Mouse (Mus musculus) common myeloid progenitor, adult 5-6 weeks (primary cell): ENCODE measurements around the gene Tctn3. TPM values are rescaled to one million over a fixed set of nuclear protein-coding genes. Genes with fewer than 3 reads are reported as not detected.

Experiments
- ATAC-seq: replicated peaks from 2 replicates; pipeline ENCODE4 v1.8.0; 2016; ENCODE audit warnings: low read depth, mild to moderate bottlenecking, moderate TSS enrichment, inconsistent platforms; ENCODE audit not compliant: poor library complexity, severe bottlenecking
- total RNA-seq: library from RNA; stranded (forward); fragments of 200-1000, 187-1606 nt; gene quantifications from 2 replicates; pipeline ENCODE4 v1.2.3, GENCODE M21; 2017

Gene Tctn3
- total RNA-seq, 1 experiment from 2014 or later, result 6.8 TPM

- ATAC-seq, result no peak
Measured at GRCm38 (mm10) chr19:40563880-40564645, 48.0 kb downstream of the Tctn3 start.

- peak; percentile 60; the same call in 1 of the 2 replicates for ATAC-seq
Measured at GRCm38 (mm10) chr19:40561521-40561920, 50.5 kb downstream of the Tctn3 start.

DNA sequence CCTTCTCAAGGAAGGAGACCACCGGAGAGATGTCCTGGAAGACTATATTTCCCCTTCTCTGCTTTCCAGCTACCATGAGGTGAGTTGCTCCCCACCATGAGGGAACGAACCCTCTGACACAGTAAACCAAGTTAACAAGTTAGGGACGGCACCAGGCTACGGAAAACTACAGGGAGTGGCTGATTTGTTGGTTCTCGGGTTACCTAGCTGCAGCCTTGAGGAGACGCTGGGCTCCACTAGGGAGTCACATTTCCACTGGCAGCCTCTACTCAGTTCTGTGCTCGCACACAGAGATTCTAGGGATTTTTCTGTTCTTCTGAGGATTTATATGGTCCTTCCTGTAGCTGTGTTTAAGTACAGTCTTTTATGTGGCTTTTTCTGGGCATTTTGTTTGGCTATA, 56.0 kb downstream of the Tctn3 start:
- no peak for ATAC-seq

- no peak for ATAC-seq
Measured at GRCm38 (mm10) chr19:40555136-40555535, 56.9 kb downstream of the Tctn3 start.

DNA sequence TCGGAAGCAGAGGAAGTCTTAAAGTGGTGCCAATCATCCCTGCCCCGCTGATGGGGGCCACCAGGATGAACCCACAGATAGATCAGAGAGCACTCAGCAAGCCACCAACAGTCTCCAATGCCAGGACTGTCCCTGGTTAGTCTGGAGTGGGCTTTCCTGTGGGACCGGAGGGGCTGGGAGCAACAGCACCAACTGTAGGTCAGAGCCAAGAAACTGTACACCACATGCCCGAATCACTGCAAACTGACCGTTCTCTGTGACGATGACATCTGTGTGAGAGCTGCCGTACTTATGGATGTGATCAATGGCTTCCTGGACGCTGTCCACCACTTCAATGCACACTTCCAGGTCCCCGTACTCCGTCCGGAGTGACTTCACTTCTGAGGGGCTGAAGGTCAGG, 57.7 kb downstream of the Tctn3 start:
- ATAC-seq, result no peak

GRCm38 (mm10) chr19:40553849-40554248, 58.2 kb downstream of the Tctn3 start:
- ATAC-seq, result no peak

DNA sequence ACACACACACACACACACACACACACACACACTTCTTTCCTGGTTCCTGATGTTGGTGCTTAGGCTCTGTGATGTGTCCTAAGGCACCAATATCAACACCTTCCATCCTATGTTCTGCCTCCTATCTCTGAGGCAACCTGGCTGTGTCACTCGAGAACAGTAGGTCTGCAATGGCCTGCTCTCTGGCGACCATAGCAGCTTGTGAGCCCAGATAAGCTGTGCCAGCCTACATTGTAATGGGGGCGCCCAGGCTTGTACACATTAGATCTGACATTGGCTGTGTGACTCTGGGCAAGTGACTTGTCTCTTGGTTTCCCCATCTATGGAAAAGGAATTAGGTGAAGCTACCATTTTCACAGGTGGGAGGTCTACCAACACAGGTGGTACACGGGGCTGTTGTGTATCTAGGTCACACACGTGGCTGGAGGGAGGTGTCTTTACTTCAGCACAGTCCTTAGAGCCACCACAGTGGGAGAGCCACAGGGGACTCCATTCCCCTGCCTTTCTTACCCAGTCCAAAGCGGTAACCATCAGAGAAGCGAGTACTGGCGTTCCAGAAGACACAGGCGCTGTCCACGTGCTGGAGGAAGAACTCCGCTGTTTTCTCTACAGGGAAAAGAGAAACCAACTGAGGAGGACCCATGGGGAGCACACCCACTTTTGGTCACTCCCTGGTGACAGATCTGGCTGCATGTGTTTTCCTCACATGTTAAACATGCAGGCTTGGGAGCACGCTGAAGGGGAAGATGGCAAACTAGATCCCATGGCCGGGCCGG, 58.8 kb downstream of the Tctn3 start:
- peak; percentile 84; the same call in 1 of the 2 replicates for ATAC-seq

- no peak for ATAC-seq
Measured at GRCm38 (mm10) chr19:40549516-40550135, 62.4 kb downstream of the Tctn3 start.

- ATAC-seq, result no peak
Measured at GRCm38 (mm10) chr19:40548796-40549515, 63.1 kb downstream of the Tctn3 start.

DNA sequence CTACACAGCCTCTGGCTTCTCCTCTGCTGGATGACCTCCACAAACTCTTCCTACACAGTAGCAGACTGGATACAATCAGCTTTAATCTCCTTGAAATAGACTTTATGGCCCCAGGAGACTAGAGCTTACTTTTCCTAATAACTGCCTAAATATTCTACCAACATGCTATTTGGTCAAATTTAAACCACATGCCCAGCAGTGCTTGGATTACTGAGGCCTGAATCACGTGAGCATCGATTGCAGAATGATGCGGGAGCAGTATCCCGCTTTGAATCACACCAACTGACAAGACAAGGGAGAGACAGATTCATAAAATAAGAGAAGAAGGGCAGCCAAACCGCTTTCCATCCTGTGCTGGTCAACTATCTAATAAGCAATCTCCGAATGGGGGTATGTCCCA, 63.6 kb downstream of the Tctn3 start:
- ATAC-seq, result no peak

Other genes starting within 250 kb of the Tctn3 start
- gene Sorbs1, start 98.5 kb downstream of the Tctn3 start, total RNA-seq, result 5.8 and 10.2 TPM in 2 replicates
- 49.1 and 58.7 TPM in 2 replicates for gene Aldh18a1, start 23.8 kb downstream of the Tctn3 start, total RNA-seq
- gene Entpd1, start 133 bp upstream of the Tctn3 start, total RNA-seq, result 7.8 and 11.9 TPM in 2 replicates
- gene Cc2d2b, start 136.5 kb upstream of the Tctn3 start, total RNA-seq, result 1.5 and 8.6 TPM in 2 replicates
- 6.4 and 7.4 TPM in 2 replicates for gene Ccnj, start 219.0 kb upstream of the Tctn3 start, total RNA-seq